Mouse (Mus musculus) testis, adult 2 months (tissue): ENCODE data around the gene Vmn1r28. TPM values are rescaled to one million over a fixed set of nuclear protein-coding genes. Genes with fewer than 3 reads are reported as not detected.
"Not testable (repeated sequence)": the region's sequence is repeated elsewhere in the genome, so short reads cannot be mapped to it uniquely, and the experiment has no call there.

Experiments
- H3K27ac ChIP-seq: fragments of 200-500 bp; 2 replicates; pipeline ENCODE4 v1.5.1; 2012; ENCODE audit warnings: low read depth, low read length; ENCODE audit not compliant: control insufficient read depth, insufficient read depth
- H3K27me3 ChIP-seq: fragments of 200-500 bp; 2 replicates; pipeline ENCODE4 v1.6.1; 2012; ENCODE audit warnings: mild to moderate bottlenecking, low read length, moderate library complexity; ENCODE audit not compliant: control insufficient read depth, insufficient read depth
- H3K36me3 ChIP-seq: fragments of 200-500 bp; 2 replicates; pipeline ENCODE4 v1.6.1; 2012; ENCODE audit warnings: mild to moderate bottlenecking, low read length; ENCODE audit not compliant: control insufficient read depth, insufficient read depth
- H3K4me1 ChIP-seq: fragments of 200-500 bp; 2 replicates; pipeline ENCODE4 v1.6.1; 2012; ENCODE audit warnings: low read length; ENCODE audit not compliant: control insufficient read depth, insufficient read depth
- H3K4me3 ChIP-seq: fragments of 200-500 bp; 2 replicates; pipeline ENCODE4 v1.5.1; 2012; ENCODE audit warnings: low read depth, mild to moderate bottlenecking, low read length, moderate library complexity, mixed read lengths; ENCODE audit not compliant: control insufficient read depth
- CTCF ChIP-seq: fragments of 200-500 bp; IDR thresholded peaks from 2 replicates; pipeline ENCODE4 v1.5.1; 2012; ENCODE audit warnings: low read depth, mild to moderate bottlenecking, inconsistent platforms, low read length, moderate library complexity; ENCODE audit not compliant: control insufficient read depth, insufficient read depth, insufficient replicate concordance
- POLR2A ChIP-seq: fragments of 200-500 bp; IDR thresholded peaks from 2 replicates; pipeline ENCODE4 v1.6.1; 2012; ENCODE audit warnings: low read depth, mild to moderate bottlenecking, inconsistent platforms, low read length, moderate library complexity; ENCODE audit not compliant: control insufficient read depth
- polyA plus RNA-seq: library from polyadenylated mRNA; depleted of rRNA; stranded (reverse); fragments of >200 nt; gene quantifications from 2 replicates; pipeline ENCODE4 v1.2.3, GENCODE M21; 2012; rRNA removed

The Vmn1r28 gene
- polyA plus RNA-seq = not detected in 2 replicates

- H3K4me3 ChIP-seq = no peak within 1 kb of the TSS
- no peak for TF ChIP-seq POLR2A
- no peak for TF ChIP-seq CTCF
Measured at GRCm38 (mm10) chr6:58261737-58262136, at the start of gene Vmn1r28. TSS of gene Vmn1r28 (plus strand) at chr6:58262037.

GRCm38 (mm10) chr6:58216119-58216518, 45.7 kb upstream of the Vmn1r28 start:
- no peak overlapping the region for H3K4me3 ChIP-seq
- no peak overlapping the region for H3K27ac ChIP-seq
- no peaks in the 10 kb centered on the region for H3K4me1 ChIP-seq
- no peaks in the 10 kb centered on the region for H3K27me3 ChIP-seq
- H3K36me3 ChIP-seq = no peaks in the 10 kb centered on the region
- no peak for TF ChIP-seq CTCF

More at GRCm38 (mm10) chr6:58261737-58262136, at the start of gene Vmn1r28:
- no peak within 1 kb of the TSS for H3K27ac ChIP-seq
- H3K27me3 ChIP-seq = no peaks in the 10 kb centered on the region
- H3K36me3 ChIP-seq = no peaks in the 10 kb centered on the region
- H3K4me1 ChIP-seq = no peaks in the 10 kb centered on the region

GRCm38 (mm10) chr6:58218721-58219120, 43.1 kb upstream of the Vmn1r28 start, which contains the start of gene Vmn1r27:
TSS of gene Vmn1r27 (minus strand) at chr6:58218821.
- Histone ChIP-seq H3K27ac (no peak within 1 kb of the TSS), H3K27me3 (no peaks in the 10 kb centered on the region), H3K36me3 (no peaks in the 10 kb centered on the region), H3K4me1 (no peaks in the 10 kb centered on the region), H3K4me3 (no peak within 1 kb of the TSS)
- TF ChIP-seq CTCF (no peak), POLR2A (no peak)

DNA sequence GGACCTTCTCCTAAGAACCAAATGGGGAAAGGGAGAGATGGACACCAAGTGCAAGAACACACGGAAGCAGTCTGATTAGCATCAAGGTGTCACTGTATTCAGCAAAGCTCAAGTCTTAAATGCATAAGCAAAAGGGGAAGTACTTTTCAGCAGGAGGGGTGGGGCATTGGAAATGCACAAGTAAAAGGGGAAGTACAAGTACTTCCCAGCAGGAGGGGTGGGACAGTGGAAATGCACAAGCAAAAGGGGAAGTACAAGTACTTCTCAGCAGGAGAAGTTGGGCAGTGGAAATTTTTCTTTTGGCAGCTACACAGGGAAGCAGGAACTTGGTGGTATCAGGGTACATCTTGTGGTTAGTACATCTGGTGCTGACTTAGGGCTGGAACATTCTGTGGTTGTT, 17.8 kb downstream of the Vmn1r28 start:
- H3K4me1 ChIP-seq, H3K27ac ChIP-seq, H3K4me3 ChIP-seq, H3K36me3 ChIP-seq, H3K27me3 ChIP-seq: not testable (repeated sequence)

DNA sequence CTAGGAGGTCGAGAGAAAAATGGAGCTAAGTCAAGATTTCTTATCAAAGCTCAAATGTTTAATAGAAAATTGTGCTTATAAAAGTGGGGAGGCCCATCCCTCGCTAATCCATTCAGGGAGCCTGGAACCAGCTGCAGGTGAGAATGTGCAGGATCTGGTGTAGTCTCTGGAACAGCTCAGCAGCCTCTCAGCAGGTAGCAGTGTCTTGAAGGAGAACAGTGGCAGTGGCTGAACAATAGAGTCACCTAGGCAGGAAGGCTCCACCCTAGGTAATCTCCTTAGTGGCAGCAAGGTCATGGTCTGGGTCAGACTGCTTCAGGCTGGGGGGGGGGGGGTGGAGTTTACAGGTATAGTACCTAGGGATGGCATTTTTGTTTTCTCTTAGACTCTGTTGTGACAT, 30.4 kb downstream of the Vmn1r28 start:
- H3K27me3 ChIP-seq = no peaks in the 10 kb centered on the region
- H3K27ac ChIP-seq = no peak overlapping the region
- no peak for TF ChIP-seq POLR2A
- no peak for TF ChIP-seq CTCF
- no peaks in the 10 kb centered on the region for H3K4me1 ChIP-seq
- no peaks in the 10 kb centered on the region for H3K36me3 ChIP-seq
- H3K4me3 ChIP-seq = no peak overlapping the region

- H3K27me3 ChIP-seq, H3K36me3 ChIP-seq, H3K4me1 ChIP-seq, H3K27ac ChIP-seq, H3K4me3 ChIP-seq: not testable (repeated sequence)
Measured at GRCm38 (mm10) chr6:58298511-58298910, 36.7 kb downstream of the Vmn1r28 start.

DNA sequence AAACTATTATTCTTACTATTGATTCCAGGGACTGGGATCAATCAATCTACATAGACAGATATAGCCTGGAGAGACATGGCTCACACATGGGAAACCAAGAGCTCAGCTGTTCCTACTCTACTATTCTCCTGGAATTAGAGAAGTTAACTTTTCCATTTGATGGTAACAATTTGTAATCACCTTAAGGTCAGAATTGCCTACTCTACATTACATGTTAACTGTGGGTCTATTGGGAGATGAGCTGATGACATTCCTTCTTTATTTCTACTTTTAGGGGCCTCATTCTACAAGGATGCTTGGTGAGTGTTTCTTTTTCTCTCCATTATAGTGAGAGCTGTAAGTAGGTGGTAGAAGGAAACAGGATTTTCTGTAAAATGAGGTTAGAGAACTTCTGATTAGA, 39.4 kb downstream of the Vmn1r28 start, which contains the start of gene Vmn1r29:
Gene Vmn1r29, plus strand, starts transcription at position 301 of the 400 bp plus-strand sequence.
- Histone ChIP-seq H3K4me3 (no peak within 1 kb of the TSS), H3K27me3 (no peaks in the 10 kb centered on the region), H3K27ac (no peak within 1 kb of the TSS), H3K4me1 (no peaks in the 10 kb centered on the region), H3K36me3 (no peaks in the 10 kb centered on the region)
- TF ChIP-seq POLR2A (no peak), CTCF (no peak)

Other genes with a start within 250 kb of the Vmn1r28 start
- gene Vmn1r26, start 246.9 kb upstream of the Vmn1r28 start, polyA plus RNA-seq = not detected in 2 replicates
- gene Vmn1r27, start 43.2 kb upstream of the Vmn1r28 start, polyA plus RNA-seq = not detected in 2 replicates
- not detected in 2 replicates for gene Vmn1r29, start 39.5 kb downstream of the Vmn1r28 start, polyA plus RNA-seq
- 0.20 and 0.41 TPM in 2 replicates for gene Vmn1r30, start 181.3 kb downstream of the Vmn1r28 start, polyA plus RNA-seq
- 0.07 and 0.16 TPM in 2 replicates for gene Vmn1r31, start 213.3 kb downstream of the Vmn1r28 start, polyA plus RNA-seq